Mouse (Mus musculus) common myeloid progenitor, adult 5-6 weeks (primary cell): Measurements from ENCODE around the gene Naaladl2. TPM values are rescaled to one million over a fixed set of nuclear protein-coding genes. Genes with fewer than 3 reads are reported as not detected.
A peak's percentile ranks its signal among the peaks of the same experiment; 100 is the strongest.
"Not testable (repeated sequence)": the region's sequence is repeated elsewhere in the genome, so short reads cannot be mapped to it uniquely, and the experiment has no call there.

Experiments used
- ATAC-seq: replicated peaks from 2 replicates; pipeline ENCODE4 v1.8.0; 2016; ENCODE audit warnings: low read depth, mild to moderate bottlenecking, moderate TSS enrichment, inconsistent platforms; ENCODE audit not compliant: poor library complexity, severe bottlenecking
- total RNA-seq: library from RNA; stranded (forward); fragments of 200-1000, 187-1606 nt; gene quantifications from 2 replicates; pipeline ENCODE4 v1.2.3, GENCODE M21; 2017

Naaladl2 gene
- total RNA-seq, result not detected in 2 replicates

- peak; percentile 39; the same call in 1 of the 2 replicates for ATAC-seq
Measured at GRCm38 (mm10) chr3:25143555-25144311, at the start of gene Naaladl2. Gene Naaladl2, minus strand, starts transcription at chr3:25144261.

GRCm38 (mm10) chr3:25151721-25152120 lies 7.7 kb upstream of the Naaladl2 start:
- ATAC-seq, result no peak

GRCm38 (mm10) chr3:25147271-25147670 lies 3.2 kb upstream of the Naaladl2 start:
- ATAC-seq, result no peak

- no peak for ATAC-seq
Measured at GRCm38 (mm10) chr3:25144961-25145697, 1.1 kb upstream of the Naaladl2 start.

GRCm38 (mm10) chr3:25143111-25143510 lies 950 bp downstream of the Naaladl2 start:
- no peak for ATAC-seq

GRCm38 (mm10) chr3:25131848-25132247 lies 12.2 kb downstream of the Naaladl2 start:
- ATAC-seq, result no peak

- ATAC-seq, result no peak
Measured at GRCm38 (mm10) chr3:25127864-25128263, 16.2 kb downstream of the Naaladl2 start.

- no peak for ATAC-seq
Measured at GRCm38 (mm10) chr3:25124919-25125846, 18.9 kb downstream of the Naaladl2 start.

GRCm38 (mm10) chr3:25113107-25113506 lies 31.0 kb downstream of the Naaladl2 start:
- ATAC-seq, result no peak

GRCm38 (mm10) chr3:25108997-25109396 lies 35.1 kb downstream of the Naaladl2 start:
- no peak for ATAC-seq

GRCm38 (mm10) chr3:25092986-25093385 lies 51.1 kb downstream of the Naaladl2 start:
- ATAC-seq, result no peak

- no peak for ATAC-seq
Measured at GRCm38 (mm10) chr3:25075785-25076184, 68.3 kb downstream of the Naaladl2 start.

GRCm38 (mm10) chr3:25074266-25074665 lies 69.8 kb downstream of the Naaladl2 start:
- ATAC-seq, result no peak

- no peak for ATAC-seq
Measured at GRCm38 (mm10) chr3:25073821-25074220, 70.2 kb downstream of the Naaladl2 start.

GRCm38 (mm10) chr3:25063217-25063616 lies 80.8 kb downstream of the Naaladl2 start:
- no peak for ATAC-seq

- ATAC-seq, result no peak
Measured at GRCm38 (mm10) chr3:25052975-25053374, 91.1 kb downstream of the Naaladl2 start.

GRCm38 (mm10) chr3:25019972-25020371 lies 124.1 kb downstream of the Naaladl2 start:
- no peak for ATAC-seq

- ATAC-seq, result no peak
Measured at GRCm38 (mm10) chr3:25010751-25011150, 133.3 kb downstream of the Naaladl2 start.

- not testable (repeated sequence) for ATAC-seq
Measured at GRCm38 (mm10) chr3:25006802-25007201, 137.3 kb downstream of the Naaladl2 start.

GRCm38 (mm10) chr3:24992577-24992976 lies 151.5 kb downstream of the Naaladl2 start:
- ATAC-seq, result no peak
